Mouse (Mus musculus): ENCODE data around the gene Cep57l1.
A peak's percentile ranks its signal among the peaks of the same experiment; 100 is the strongest.
"Not testable (repeated sequence)": the region's sequence is repeated elsewhere in the genome, so short reads cannot be mapped to it uniquely, and the experiment has no call there.

Cep57l1 gene

GRCm38 (mm10) chr10:41809771-41810563, at the start of gene Cep57l1, which contains the start of gene Sesn1:
Gene Cep57l1 (minus strand): TSS chr10:41809871.
Gene Sesn1 (plus strand): TSS chr10:41809935.
- peak; percentile 87 for DNase-seq (ENCODE audit: low read depth, low spot score)

DNA sequence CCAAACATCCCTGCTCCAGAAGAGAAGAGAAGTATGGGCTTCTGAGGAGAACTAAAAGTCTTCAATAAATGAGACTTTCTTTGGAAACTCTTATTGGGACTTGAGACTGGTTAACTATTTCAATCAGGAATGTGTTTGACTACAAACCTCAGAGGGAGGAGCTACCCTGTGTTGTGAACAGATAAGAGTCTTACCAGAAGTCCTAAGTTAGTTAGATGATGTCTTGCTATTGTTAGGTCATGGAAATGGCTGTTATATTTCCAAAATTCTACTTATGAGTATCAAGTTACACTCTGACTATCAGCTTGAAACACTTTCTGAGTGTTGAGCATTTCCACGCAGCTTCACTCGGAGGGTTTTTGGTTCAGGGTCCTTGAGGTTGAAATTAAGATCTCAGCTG, 39.0 kb upstream of the Cep57l1 start:
- DNase-seq (ENCODE audit: low read depth, low spot score) = no peak

DNA sequence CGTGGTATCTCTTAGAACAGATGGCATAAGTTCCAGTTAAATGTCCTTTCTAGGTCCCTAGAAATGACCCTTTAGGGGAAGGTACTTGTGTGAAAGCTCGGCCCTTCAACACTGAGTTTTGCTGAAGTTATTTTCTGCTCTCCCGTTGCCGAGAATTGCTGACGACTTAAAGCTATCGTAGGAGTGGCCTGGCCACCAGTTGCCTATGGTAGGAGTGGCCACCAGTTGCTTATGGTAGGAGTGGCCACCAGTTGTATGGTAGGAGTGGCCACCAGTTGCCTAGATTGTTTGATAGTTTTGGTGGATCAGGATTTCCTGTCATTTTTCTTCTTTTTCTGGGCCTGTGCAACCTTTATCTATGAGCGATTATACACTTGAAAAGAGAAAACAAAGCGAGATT, 38.1 kb upstream of the Cep57l1 start:
- no peak for DNase-seq (ENCODE audit: low read depth, low spot score)

- DNase-seq (ENCODE audit: low read depth, low spot score) = no peak
Measured at GRCm38 (mm10) chr10:41838911-41839310, 29.2 kb upstream of the Cep57l1 start.

DNA sequence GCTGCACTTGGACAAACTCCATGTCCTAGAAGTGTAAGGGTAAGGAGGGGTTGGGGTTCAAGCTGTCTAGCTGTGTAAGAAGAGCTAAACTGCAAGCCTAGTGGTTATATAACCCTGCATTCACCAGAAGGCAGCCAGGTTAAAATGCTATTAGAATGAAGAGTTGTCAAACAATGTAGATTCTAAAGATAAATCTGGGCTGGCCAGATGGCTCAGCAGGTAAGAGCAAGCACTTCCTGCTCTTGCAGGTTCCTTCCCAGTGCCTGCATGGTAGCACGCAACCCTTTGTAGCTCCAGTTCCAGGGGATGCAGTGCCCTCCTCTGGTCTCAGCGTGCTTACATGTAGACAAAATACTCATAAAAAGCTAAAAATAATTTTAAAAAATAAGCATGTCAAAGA, 24.5 kb upstream of the Cep57l1 start:
- DNase-seq (ENCODE audit: low read depth, low spot score) = no peak

DNA sequence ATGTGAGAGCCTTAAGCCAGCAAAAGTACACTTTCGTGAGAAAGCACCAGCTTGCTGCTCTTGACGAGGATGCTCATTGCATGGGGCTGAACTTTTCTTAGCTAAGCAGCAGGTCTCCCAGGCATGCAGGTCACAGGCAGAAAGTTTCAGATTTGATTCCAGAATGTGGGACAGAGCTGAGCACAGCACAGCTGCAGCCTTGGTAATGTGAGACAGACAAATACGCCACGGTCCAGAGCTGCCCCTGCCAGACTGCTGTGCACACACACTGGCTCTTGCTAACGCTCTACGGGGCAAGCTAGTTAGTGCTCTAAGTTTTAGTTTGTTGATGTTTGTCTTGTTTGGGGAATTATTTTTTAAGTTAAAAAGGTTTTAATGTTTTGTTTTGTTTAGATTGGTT, 22.5 kb upstream of the Cep57l1 start:
- no peak for DNase-seq (ENCODE audit: low read depth, low spot score)

DNA sequence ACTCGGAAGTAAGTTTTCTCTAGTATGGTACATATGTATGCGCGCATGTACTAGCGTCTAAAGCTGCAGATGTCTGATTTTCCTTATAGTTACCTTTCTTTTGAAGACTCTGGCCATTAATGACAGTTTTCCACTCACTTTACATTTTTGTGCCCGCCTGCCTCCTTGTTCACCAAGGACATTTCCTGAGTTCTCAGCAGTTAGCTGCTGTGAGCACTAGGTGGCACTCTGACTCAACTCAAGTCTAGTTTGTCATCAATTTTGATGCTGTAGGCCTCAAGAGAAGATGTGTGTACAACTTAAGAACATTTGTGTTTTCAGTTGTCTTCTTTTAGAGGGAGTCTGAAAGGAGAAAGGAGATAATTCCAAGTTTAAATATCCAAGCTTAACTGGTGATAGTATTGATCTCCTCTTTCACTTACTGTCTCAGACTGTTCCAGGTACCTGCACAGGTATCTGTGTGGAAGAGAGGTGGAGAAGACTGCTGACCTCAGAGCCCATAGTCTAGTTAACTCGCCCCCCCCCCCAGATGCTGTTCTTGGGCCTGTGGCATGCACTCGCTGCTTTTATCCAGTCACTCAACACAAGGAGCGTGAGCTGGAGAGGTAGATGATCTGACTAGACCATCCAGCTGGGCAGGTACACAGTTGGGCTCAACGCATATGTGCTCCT, 21.3 kb upstream of the Cep57l1 start:
- DNase-seq (ENCODE audit: low read depth, low spot score) = peak; percentile 51

DNA sequence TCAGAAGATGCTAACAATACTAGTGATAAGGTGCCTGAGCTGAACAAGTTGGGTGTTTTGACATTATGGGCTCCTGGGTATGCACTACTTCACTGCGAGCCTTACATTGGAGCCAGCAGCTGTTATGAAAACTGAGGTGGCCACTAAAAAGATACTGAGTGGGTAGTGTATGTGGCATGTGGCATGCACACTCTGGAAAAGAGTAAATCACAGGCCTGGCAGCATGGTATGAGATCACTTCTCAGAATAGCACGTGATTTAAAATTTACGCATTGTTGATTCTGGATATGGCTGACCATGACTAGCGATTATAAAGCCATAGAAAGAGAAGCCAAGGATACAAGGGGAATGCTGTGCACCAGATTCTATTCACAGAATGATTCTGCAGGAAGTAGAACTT, 20.8 kb upstream of the Cep57l1 start:
- DNase-seq (ENCODE audit: low read depth, low spot score) = no peak

- no peak for DNase-seq (ENCODE audit: low read depth, low spot score)
Measured at GRCm38 (mm10) chr10:41829980-41830379, 20.3 kb upstream of the Cep57l1 start.

GRCm38 (mm10) chr10:41829191-41829590, 19.5 kb upstream of the Cep57l1 start:
- DNase-seq (ENCODE audit: low read depth, low spot score) = no peak

DNA sequence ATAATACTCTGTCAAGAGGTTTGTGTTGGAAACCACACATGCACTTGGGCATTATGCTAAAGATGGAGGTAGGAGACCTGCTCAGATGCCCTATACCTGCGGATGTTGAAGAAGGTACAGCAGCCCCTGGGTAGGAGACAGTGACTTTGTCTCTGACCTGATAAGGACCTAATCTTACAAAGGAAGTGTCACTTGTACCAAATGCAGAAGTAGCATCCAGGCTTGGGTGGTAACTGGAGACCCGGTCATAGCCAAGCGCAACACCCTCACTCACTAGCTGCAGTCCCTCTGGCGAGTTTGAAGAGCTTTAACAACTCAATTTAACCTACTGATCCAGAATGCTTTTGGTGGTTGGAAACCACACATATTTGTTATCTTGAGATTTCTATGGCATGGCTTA, 18.1 kb upstream of the Cep57l1 start:
- DNase-seq (ENCODE audit: low read depth, low spot score) = no peak

DNA sequence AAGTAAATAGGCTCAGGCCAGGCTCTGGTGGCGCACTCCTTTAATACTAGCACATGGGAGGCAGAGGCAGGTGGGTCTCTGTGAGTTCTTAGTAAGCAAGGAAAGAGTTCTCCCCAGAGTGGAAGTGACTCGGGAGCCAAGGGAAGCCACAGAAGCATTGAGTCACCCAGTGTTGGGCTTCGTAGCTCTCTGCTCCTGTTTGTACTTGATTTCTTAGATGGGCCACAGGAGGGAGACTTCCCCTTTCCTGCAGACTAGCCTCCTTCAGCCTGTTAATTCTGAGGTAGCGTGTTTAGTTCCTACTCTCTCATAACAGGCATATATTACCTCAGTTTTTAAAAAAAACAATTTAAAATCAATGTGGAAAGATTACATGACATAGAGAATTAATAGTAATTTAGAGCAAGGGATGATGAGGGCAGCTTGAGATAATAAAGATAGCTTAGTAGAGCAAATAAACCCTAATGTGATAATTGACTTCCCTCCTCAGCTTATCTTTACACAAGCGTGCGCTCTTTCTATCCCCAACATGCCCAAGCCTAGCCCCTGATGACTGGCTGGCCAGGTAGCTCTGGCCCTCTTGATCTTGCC, 16.9 kb upstream of the Cep57l1 start:
- no peak for DNase-seq (ENCODE audit: low read depth, low spot score)

GRCm38 (mm10) chr10:41825996-41826395, 16.3 kb upstream of the Cep57l1 start:
- DNase-seq (ENCODE audit: low read depth, low spot score) = no peak

- no peak for DNase-seq (ENCODE audit: low read depth, low spot score)
Measured at GRCm38 (mm10) chr10:41825041-41825440, 15.4 kb upstream of the Cep57l1 start.

- no peak for DNase-seq (ENCODE audit: low read depth, low spot score)
Measured at GRCm38 (mm10) chr10:41823916-41824315, 14.2 kb upstream of the Cep57l1 start.

DNA sequence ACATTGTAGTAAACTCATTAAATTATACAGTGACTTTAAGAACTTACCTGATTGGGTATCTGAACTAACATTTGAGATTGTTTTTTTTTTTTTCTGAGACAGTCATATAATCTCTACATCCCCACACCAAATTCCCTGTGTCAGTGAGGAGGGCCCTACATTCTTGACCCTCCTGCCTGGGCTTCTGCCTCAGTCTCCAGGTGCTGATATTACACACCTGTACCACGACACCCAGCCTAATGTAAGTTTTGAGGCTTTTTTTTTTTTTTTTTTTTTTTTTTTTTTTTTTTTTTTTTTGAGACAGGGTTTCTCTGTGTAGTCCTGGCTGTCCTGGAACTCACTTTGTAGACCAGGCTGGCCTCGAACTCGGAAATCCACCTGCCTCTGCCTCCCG, 13.6 kb upstream of the Cep57l1 start:
- DNase-seq (ENCODE audit: low read depth, low spot score) = not testable (repeated sequence)

- DNase-seq (ENCODE audit: low read depth, low spot score) = no peak
Measured at GRCm38 (mm10) chr10:41822573-41823281, 13.1 kb upstream of the Cep57l1 start.

- DNase-seq (ENCODE audit: low read depth, low spot score) = no peak
Measured at GRCm38 (mm10) chr10:41821171-41821570, 11.5 kb upstream of the Cep57l1 start.

- no peak for DNase-seq (ENCODE audit: low read depth, low spot score)
Measured at GRCm38 (mm10) chr10:41820401-41820800, 10.7 kb upstream of the Cep57l1 start.

GRCm38 (mm10) chr10:41819307-41819706, 9.6 kb upstream of the Cep57l1 start:
- DNase-seq (ENCODE audit: low read depth, low spot score) = no peak

- DNase-seq (ENCODE audit: low read depth, low spot score) = not testable (repeated sequence)
Measured at GRCm38 (mm10) chr10:41818733-41819070, 9.0 kb upstream of the Cep57l1 start.

DNA sequence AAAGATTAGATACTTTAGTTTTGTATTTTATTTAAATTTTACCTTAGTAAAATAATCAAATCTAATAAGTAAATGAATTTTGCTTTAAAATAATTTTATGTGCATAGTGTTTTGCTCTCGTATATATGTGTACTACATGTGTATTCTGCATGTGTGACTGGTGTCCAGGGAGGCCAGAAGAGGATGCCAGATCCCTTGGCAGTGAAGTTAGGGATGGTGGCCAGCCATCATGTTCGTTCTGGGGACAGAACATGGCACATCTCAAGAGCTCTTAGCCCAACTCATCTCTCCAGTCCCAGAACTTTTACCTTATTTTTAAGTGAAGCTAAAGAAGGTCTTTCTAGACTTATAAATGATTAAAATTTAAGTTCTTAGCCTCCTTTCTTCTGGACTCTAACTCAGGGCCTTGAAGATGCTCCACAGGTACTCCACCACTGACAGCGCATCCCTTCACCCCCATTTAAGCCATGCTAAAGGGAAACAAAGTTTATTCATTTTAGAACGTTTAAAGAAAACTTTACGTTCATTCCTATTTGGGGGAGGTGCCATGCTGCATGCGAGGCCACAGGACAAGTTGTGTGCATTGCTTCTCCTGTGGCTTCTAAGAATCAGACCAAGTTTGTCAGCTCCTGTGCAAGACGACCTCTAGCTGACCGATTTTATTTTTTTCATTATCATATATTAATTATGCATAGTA, 8.5 kb upstream of the Cep57l1 start:
- no peak for DNase-seq (ENCODE audit: low read depth, low spot score)
